Mouse (Mus musculus): Measurements from ENCODE around the gene Gtf2h1. TPM values are rescaled to one million over a fixed set of nuclear protein-coding genes. Genes with fewer than 3 reads are reported as not detected.

The Gtf2h1 gene
- total RNA-seq, 2 experiments from 2014 or later = 68.6 to 158 TPM

- ATAC-seq (replicated peaks; ENCODE audit: low FRiP score, low TSS enrichment, poor library complexity, severe bottlenecking) = peak; percentile 85
Observed at GRCm38 (mm10) chr7:46845211-46845977, 49.5 kb downstream of the Gtf2h1 start.

- peak; percentile 28 for ATAC-seq (replicated peaks; ENCODE audit: low FRiP score, low TSS enrichment, poor library complexity, severe bottlenecking)
Observed at GRCm38 (mm10) chr7:46845978-46846485, 50.1 kb downstream of the Gtf2h1 start.

GRCm38 (mm10) chr7:46846486-46847244 is 50.8 kb downstream of the Gtf2h1 start:
- ATAC-seq (replicated peaks; ENCODE audit: low FRiP score, low TSS enrichment, poor library complexity, severe bottlenecking) = peak; percentile 62

- ATAC-seq (replicated peaks; ENCODE audit: low FRiP score, low TSS enrichment, poor library complexity, severe bottlenecking) = no peak
Observed at GRCm38 (mm10) chr7:46849287-46849686, 53.4 kb downstream of the Gtf2h1 start.

GRCm38 (mm10) chr7:46851026-46851425 is 55.1 kb downstream of the Gtf2h1 start:
- no peak for ATAC-seq (replicated peaks; ENCODE audit: low FRiP score, low TSS enrichment, poor library complexity, severe bottlenecking)

GRCm38 (mm10) chr7:46852666-46853065 is 56.8 kb downstream of the Gtf2h1 start:
- no peak for ATAC-seq (replicated peaks; ENCODE audit: low FRiP score, low TSS enrichment, poor library complexity, severe bottlenecking)

- no peak for ATAC-seq (replicated peaks; ENCODE audit: low FRiP score, low TSS enrichment, poor library complexity, severe bottlenecking)
Observed at GRCm38 (mm10) chr7:46853365-46853764, 57.5 kb downstream of the Gtf2h1 start.

GRCm38 (mm10) chr7:46855866-46856560 is 60.1 kb downstream of the Gtf2h1 start:
- ATAC-seq (replicated peaks; ENCODE audit: low FRiP score, low TSS enrichment, poor library complexity, severe bottlenecking) = no peak

GRCm38 (mm10) chr7:46857436-46857835 is 61.5 kb downstream of the Gtf2h1 start:
- ATAC-seq (replicated peaks; ENCODE audit: low FRiP score, low TSS enrichment, poor library complexity, severe bottlenecking) = no peak

- ATAC-seq (replicated peaks; ENCODE audit: low FRiP score, low TSS enrichment, poor library complexity, severe bottlenecking) = no peak
Observed at GRCm38 (mm10) chr7:46859031-46859430, 63.1 kb downstream of the Gtf2h1 start.

GRCm38 (mm10) chr7:46860996-46861395 is 65.1 kb downstream of the Gtf2h1 start, which contains the start of gene Ldhc:
Ldhc (plus strand) TSS chr7:46861203.
- no peak for ATAC-seq (replicated peaks; ENCODE audit: low FRiP score, low TSS enrichment, poor library complexity, severe bottlenecking)

- no peak; the same call in 1 of the 2 replicates for ATAC-seq (replicated peaks; ENCODE audit: low FRiP score, low TSS enrichment, poor library complexity, severe bottlenecking)
Observed at GRCm38 (mm10) chr7:46871988-46872387, 76.1 kb downstream of the Gtf2h1 start.

Other genes with a start within 250 kb of the Gtf2h1 start
- gene Sergef, start 156.3 kb upstream of the Gtf2h1 start, total RNA-seq (2014; fragmentation: Nextera tagmentation) = 8.6 and 17.3 TPM in 2 replicates
- gene Sergef, start 156.3 kb upstream of the Gtf2h1 start, total RNA-seq (2017) = 9.0 and 10.2 TPM in 2 replicates
- gene Tph1, start 123.6 kb upstream of the Gtf2h1 start, total RNA-seq (2014; fragmentation: Nextera tagmentation) = not detected in 2 replicates
- gene Tph1, start 123.6 kb upstream of the Gtf2h1 start, total RNA-seq (2017) = not detected in 2 replicates
- 19.2 and 19.7 TPM in 2 replicates for gene Saal1, start 85.4 kb upstream of the Gtf2h1 start, total RNA-seq (2014; fragmentation: Nextera tagmentation)
- gene Saal1, start 85.4 kb upstream of the Gtf2h1 start, total RNA-seq (2017) = 20.5 and 23.1 TPM in 2 replicates
- not detected in 2 replicates for gene Saa3, start 80.4 kb upstream of the Gtf2h1 start, total RNA-seq (2014; fragmentation: Nextera tagmentation)
- not detected in 2 replicates for gene Saa3, start 80.4 kb upstream of the Gtf2h1 start, total RNA-seq (2017)
- not detected in 2 replicates for gene Saa4, start 63.5 kb upstream of the Gtf2h1 start, total RNA-seq (2014; fragmentation: Nextera tagmentation)
- not detected in 2 replicates for gene Saa4, start 63.5 kb upstream of the Gtf2h1 start, total RNA-seq (2017)
- gene Saa1, start 53.1 kb upstream of the Gtf2h1 start, total RNA-seq (2014; fragmentation: Nextera tagmentation) = not detected in 2 replicates
- gene Saa1, start 53.1 kb upstream of the Gtf2h1 start, total RNA-seq (2017) = not detected in 2 replicates
- gene Saa2, start 44.3 kb upstream of the Gtf2h1 start, total RNA-seq (2014; fragmentation: Nextera tagmentation) = not detected in 2 replicates
- gene Saa2, start 44.3 kb upstream of the Gtf2h1 start, total RNA-seq (2017) = not detected in 2 replicates
- 21.2 and 21.7 TPM in 2 replicates for gene Hps5, start within 50 bp of the Gtf2h1 start, total RNA-seq (2014; fragmentation: Nextera tagmentation)
- gene Hps5, start within 50 bp of the Gtf2h1 start, total RNA-seq (2017) = 16.2 and 25.1 TPM in 2 replicates
- 663 and 668 TPM in 2 replicates for gene Ldha, start 45.4 kb downstream of the Gtf2h1 start, total RNA-seq (2014; fragmentation: Nextera tagmentation)
- gene Ldha, start 45.4 kb downstream of the Gtf2h1 start, total RNA-seq (2017) = 397 and 483 TPM in 2 replicates
- gene Ldhc, start 65.1 kb downstream of the Gtf2h1 start, total RNA-seq (2014; fragmentation: Nextera tagmentation) = not detected in 2 replicates
- gene Ldhc, start 65.1 kb downstream of the Gtf2h1 start, total RNA-seq (2017) = not detected in 2 replicates
- gene Tsg101, start 123.9 kb downstream of the Gtf2h1 start, total RNA-seq (2014; fragmentation: Nextera tagmentation) = 69.9 and 95.9 TPM in 2 replicates
- 42.1 and 79.1 TPM in 2 replicates for gene Tsg101, start 123.9 kb downstream of the Gtf2h1 start, total RNA-seq (2017)
- gene Uevld, start 162.4 kb downstream of the Gtf2h1 start, total RNA-seq (2014; fragmentation: Nextera tagmentation) = 11.1 and 12.0 TPM in 2 replicates
- gene Uevld, start 162.4 kb downstream of the Gtf2h1 start, total RNA-seq (2017) = 7.9 and 8.0 TPM in 2 replicates
- gene Gm9999, start 187.5 kb downstream of the Gtf2h1 start, total RNA-seq (2014; fragmentation: Nextera tagmentation) = not detected in 2 replicates
- gene Gm9999, start 187.5 kb downstream of the Gtf2h1 start, total RNA-seq (2017) = not detected in 2 replicates
- 14.8 and 15.6 TPM in 2 replicates for gene Spty2d1, start 212.3 kb downstream of the Gtf2h1 start, total RNA-seq (2014; fragmentation: Nextera tagmentation)
- gene Spty2d1, start 212.3 kb downstream of the Gtf2h1 start, total RNA-seq (2017) = 28.9 and 33.4 TPM in 2 replicates

All from megakaryocyte-erythroid progenitor cell, adult 5-6 weeks (primary cell).